Mouse (Mus musculus) hindbrain, embryonic 14.5 days (tissue): ENCODE measurements around the gene Prrt2. TPM values are rescaled to one million over a fixed set of nuclear protein-coding genes. Genes with fewer than 3 reads are reported as not detected.

Experiments used
- ATAC-seq: fragments of 200-750 bp; cut with Nextera tagmentation; 2 replicates; pipeline ENCODE4 v1.8.0; 2017; ENCODE audit warnings: moderate number of reproducible peaks, mild to moderate bottlenecking, moderate TSS enrichment, moderate library complexity; ENCODE audit not compliant: low FRiP score
- DNase-seq: peaks from one replicate; pipeline ENCODE4 v3.0.0-alpha.2; 2015; ENCODE audit warnings: low spot score
- H3K27ac ChIP-seq: fragments of 300-500 bp; sonication (generic); 2 replicates; pipeline ENCODE4 v1.5.1; 2014; ENCODE audit warnings: mild to moderate bottlenecking, moderate library complexity
- H3K27me3 ChIP-seq: fragments of 300-500 bp; sonication (generic); 2 replicates; pipeline ENCODE4 v1.6.1; 2014; ENCODE audit warnings: mild to moderate bottlenecking, low read length, mixed read lengths; ENCODE audit not compliant: control insufficient read depth, insufficient read depth
- H3K36me3 ChIP-seq: fragments of 300-500 bp; sonication (generic); replicated peaks from 2 replicates; pipeline ENCODE4 v1.6.1; 2014; ENCODE audit not compliant: control insufficient read depth, insufficient read depth
- H3K4me1 ChIP-seq: fragments of 300-500 bp; sonication (generic); replicated peaks from 2 replicates; pipeline ENCODE4 v1.6.1; 2014; ENCODE audit warnings: antibody characterized with exemption, low read length, mixed read lengths; ENCODE audit not compliant: control insufficient read depth, insufficient read depth
- H3K4me2 ChIP-seq: fragments of 300-500 bp; sonication (generic); replicated peaks from 2 replicates; pipeline ENCODE4 v1.6.1; 2014; ENCODE audit warnings: mild to moderate bottlenecking, moderate library complexity
- H3K4me3 ChIP-seq: fragments of 300-500 bp; sonication (generic); replicated peaks from 2 replicates; pipeline ENCODE4 v1.5.1; 2014; ENCODE audit warnings: mild to moderate bottlenecking, low read length
- H3K9ac ChIP-seq: fragments of 300-500 bp; sonication (generic); 2 replicates; pipeline ENCODE4 v1.6.1; 2014
- H3K9me3 ChIP-seq: fragments of 300-500 bp; sonication (generic); 2 replicates; pipeline ENCODE4 v1.6.1; 2016; ENCODE audit warnings: low read length; ENCODE audit not compliant: control insufficient read depth
- WGBS: fragments of 180-500 bp; shearing (Covaris S2); extraction: QIAGEN DNeasy Blood & Tissue Kit; methylation state at CpG from one replicate; pipeline ENCODE4 v1.1.7; 2014; 5-methylcytosine and 5-hydroxymethylcytosine counted together
- polyA plus RNA-seq: library from polyadenylated mRNA; unstranded; fragments of >200 nt; fragmentation: Nextera tagmentation; extraction: Ambion mirVana; gene quantifications from 2 replicates; pipeline ENCODE4 v1.2.1, GENCODE M21; 2014

Gene Prrt2
- polyA plus RNA-seq, 1 experiment from 2014 or later, result 46.7 TPM

DNA sequence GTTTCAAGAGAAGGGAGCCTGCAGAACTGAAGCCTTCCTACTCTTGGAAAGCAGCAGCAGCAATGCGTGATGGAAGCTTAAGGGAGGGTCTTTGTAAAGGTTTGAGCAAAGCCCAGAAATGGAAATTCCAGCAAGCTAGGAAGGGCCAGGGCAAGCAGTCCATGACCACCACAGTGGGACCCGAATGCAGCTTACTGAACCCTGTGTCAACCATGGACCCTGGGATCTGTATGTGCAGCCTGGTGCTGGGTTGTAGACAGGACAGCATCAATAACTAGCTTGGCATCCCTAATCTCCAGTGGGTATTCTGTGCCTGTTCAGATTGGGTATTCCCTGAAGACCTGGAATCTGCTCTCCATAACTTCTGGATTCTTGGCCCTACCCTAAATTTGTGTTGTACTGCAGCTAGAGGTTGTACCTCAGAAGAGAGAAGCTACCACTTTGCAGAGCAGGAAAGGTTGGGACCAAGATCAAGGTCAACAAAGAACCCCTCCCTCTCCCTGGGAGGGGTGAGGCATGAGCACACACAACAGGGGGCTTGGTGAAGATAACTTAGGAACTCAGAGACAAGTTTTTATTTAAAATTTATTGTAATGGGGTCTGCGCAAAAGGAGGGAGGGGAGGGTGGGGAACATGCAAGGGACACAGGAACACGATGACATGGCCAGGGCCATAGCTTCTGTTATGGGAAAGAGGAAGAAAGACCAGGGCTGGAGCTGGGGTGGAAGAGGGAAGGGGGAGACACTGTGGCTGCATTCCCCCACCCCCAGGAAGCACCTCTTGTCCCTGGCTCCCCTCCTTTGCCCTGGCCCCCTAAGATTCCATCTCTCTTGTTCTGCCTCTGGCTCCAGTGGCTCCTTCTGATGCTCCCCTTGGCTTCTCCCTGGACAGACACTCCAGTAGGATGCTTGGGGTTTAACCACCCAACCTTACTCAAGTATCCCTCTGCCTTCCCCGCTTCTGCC, 834 bp upstream of the Prrt2 start:
- Histone ChIP-seq H3K4me3 (peak overlapping the region; percentile 51; the same call in 1 of the 2 replicates), H3K9ac (peak overlapping the region; percentile 82), H3K36me3 (peaks cover 32% of the 10 kb centered on the region), H3K27me3 (no peaks in the 10 kb centered on the region), H3K4me1 (peaks cover 52% of the 10 kb centered on the region), H3K9me3 (no peaks in the 10 kb centered on the region), H3K27ac (peak overlapping the region; percentile 81), H3K4me2 (peak overlapping the region; percentile 84)
- WGBS, result 47% methylated on average over 5 of the region's 5 CpGs
- DNase-seq (no peak), ATAC-seq (no peak)

DNA sequence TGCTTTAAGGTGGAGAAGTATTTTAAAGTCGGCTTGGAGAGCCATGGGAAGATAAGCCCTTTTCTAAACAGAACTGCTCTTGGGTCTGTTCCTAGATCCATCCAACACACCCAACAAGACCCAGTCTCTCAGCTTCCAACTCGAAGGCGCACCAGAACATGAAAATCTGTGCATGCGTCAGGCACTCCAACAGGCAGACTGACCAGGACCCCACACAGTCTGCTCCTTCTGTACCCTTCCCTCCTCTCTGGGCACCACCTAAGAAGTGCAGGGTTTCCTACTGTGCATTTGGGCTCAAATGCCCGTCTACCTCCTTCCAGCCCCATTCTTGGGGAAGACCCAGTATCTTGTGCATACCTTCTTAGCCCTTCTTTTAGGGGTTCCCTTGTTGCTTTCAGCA, 520 bp downstream of the Prrt2 start:
- Histone ChIP-seq H3K4me1 (peaks cover 59% of the 10 kb centered on the region), H3K4me2 (peak overlapping the region; percentile 84), H3K27me3 (no peaks in the 10 kb centered on the region), H3K36me3 (peaks cover 37% of the 10 kb centered on the region), H3K9me3 (no peaks in the 10 kb centered on the region), H3K9ac (peak overlapping the region; percentile 82), H3K27ac (peak overlapping the region; percentile 81), H3K4me3 (peak overlapping the region; percentile 51)
- 26% methylated on average over 5 of the region's 5 CpGs for WGBS
- no peak for ATAC-seq
- DNase-seq, result no peak

DNA sequence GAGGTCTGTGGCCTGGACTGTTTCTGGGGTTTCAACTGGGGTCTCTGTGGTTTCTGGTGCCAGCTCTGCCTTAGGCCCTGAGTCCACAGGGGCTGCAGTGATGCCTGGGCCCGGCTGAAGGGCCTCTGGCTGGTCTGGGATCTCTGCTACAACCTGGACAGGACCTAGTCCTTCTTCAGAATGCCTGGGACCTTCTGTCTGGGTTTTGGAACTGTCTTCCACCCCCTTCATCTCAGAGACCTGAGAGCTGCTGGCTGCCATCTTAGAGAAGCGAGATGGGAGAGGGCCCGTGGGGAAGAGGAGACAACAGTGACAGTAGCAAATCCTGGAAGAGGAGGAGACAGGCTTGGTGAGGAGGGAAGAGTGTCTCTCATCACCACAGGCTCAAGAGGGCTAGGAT, 980 bp downstream of the Prrt2 start:
- ATAC-seq (no peak), DNase-seq (no peak)
- Histone ChIP-seq H3K4me2 (peak overlapping the region; percentile 84), H3K36me3 (peaks cover 42% of the 10 kb centered on the region), H3K9me3 (no peaks in the 10 kb centered on the region), H3K9ac (peak overlapping the region; percentile 82), H3K27me3 (no peaks in the 10 kb centered on the region), H3K4me3 (peak overlapping the region; percentile 51), H3K4me1 (peaks cover 63% of the 10 kb centered on the region), H3K27ac (no peak overlapping the region; the same call in 1 of the 2 replicates)
- 53% methylated on average over 3 of the region's 3 CpGs for WGBS

DNA sequence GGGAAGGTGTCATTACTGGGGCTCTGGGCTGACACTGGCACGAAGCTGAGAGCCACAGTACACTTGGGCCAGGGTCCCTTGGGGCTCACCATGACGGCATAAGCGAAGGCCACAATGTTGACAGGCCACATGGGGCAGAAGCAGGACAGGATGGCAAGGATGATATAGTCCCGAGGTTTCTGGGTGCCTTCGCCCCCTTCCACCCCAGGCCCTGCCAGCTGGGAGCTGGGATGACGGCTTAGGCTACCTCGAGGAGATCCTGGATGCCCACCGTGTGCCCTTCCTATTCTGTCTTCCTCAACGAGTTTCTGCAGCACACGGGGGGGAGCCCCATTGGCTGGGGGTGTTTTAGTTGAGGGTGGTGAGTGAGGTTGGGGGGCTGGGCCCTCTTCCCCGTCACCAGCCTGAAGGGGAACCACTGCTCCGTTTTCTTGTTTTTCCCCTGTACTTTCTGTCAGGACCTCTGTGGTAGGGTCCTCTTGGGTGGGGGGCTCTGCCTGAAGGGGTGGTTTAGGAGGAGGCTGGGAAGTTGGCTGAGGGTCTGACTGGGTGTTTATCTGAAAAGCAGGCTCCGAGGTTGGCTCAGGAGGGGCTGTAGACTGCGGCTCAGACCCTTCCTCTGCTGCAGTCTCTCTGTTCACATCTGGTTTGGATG, 1.6 kb downstream of the Prrt2 start:
- ATAC-seq (no peak), DNase-seq (no peak)
- Histone ChIP-seq H3K9ac (peak overlapping the region; percentile 82), H3K9me3 (no peaks in the 10 kb centered on the region), H3K4me3 (peak overlapping the region; percentile 51; the same call in 1 of the 2 replicates), H3K27me3 (no peaks in the 10 kb centered on the region), H3K4me1 (peaks cover 62% of the 10 kb centered on the region), H3K27ac (no peak overlapping the region), H3K4me2 (peak overlapping the region; percentile 84), H3K36me3 (peaks cover 44% of the 10 kb centered on the region)
- 77% methylated on average over 14 of the region's 14 CpGs for WGBS

- Histone ChIP-seq H3K9me3 (no peaks in the 10 kb centered on the region), H3K4me3 (no peak overlapping the region), H3K27ac (peak overlapping the region; percentile 39; the same call in 1 of the 2 replicates), H3K36me3 (peaks cover 43% of the 10 kb centered on the region), H3K27me3 (no peaks in the 10 kb centered on the region), H3K4me1 (peaks cover 57% of the 10 kb centered on the region), H3K4me2 (peak overlapping the region; percentile 84), H3K9ac (peak overlapping the region; percentile 82)
- no peak for DNase-seq
- no peak for ATAC-seq
- 89% methylated on average over 15 of the region's 15 CpGs for WGBS
These were observed 2.4 kb downstream of the Prrt2 start for GRCm38 (mm10) chr7:127018416-127019305.

- Histone ChIP-seq H3K9me3 (no peaks in the 10 kb centered on the region), H3K9ac (peak overlapping the region; percentile 37; the same call in 1 of the 2 replicates), H3K27me3 (no peaks in the 10 kb centered on the region), H3K4me3 (0 out of 2 replicates have a peak overlapping the region, but pooled peaks have one; percentile 57), H3K27ac (peak overlapping the region; percentile 96; the same call in 1 of the 2 replicates), H3K4me2 (peak overlapping the region; percentile 84), H3K36me3 (peaks cover 43% of the 10 kb centered on the region), H3K4me1 (peaks cover 55% of the 10 kb centered on the region)
- DNase-seq (no peak), ATAC-seq (no peak)
- WGBS, result 63% methylated on average over 6 of the region's 6 CpGs
These were observed 3.1 kb downstream of the Prrt2 start for GRCm38 (mm10) chr7:127017950-127018345.

DNA sequence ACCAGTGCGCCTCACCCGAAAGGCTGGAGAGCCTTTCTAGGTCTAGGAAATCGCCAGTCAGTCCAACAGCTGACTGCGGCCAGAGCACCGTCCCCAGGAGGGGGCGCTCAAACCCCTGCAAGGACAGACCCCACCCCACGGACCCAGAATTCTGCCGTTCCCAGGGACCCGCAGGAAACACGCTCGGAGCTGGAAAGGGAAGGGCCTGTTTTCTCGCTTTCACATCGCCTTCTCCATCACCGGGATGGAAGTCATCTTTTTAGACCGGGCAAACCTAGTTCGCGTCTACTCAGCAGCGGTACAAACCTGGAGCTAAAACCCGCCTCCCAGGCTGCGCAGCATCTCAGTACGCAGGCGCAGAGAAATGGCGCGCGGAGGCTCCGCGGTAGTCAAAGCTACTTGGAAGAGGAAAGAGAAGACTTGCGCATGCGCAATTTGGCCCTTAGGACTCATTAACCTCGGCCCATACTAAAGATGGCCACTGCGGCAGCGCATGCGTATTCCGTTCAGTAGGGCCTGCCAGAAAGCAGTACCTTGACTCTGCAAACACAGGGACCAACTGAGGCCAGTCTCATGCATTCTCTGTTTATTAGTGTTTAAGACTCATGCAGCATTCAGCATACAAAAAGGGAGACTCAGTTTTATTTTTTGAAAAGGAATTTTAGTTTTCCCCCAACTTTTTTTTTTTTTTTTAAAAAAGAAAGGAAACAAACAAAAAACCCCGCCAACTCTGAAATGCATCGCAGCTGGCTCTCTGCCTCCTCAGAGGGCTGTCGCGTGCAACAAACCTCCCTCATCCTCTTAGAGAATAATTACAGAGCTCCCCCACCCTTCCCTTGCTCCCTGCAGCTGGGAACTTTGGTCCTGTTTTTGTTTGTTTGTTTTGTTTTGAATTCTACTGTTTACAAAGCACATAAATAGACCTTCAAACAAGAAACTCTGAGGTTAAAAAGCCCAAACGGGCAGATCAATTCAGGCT, 3.8 kb downstream of the Prrt2 start, which contains the start of gene Pagr1a:
Pagr1a (minus strand) TSS at position 382 of the 979 bp plus-strand sequence.
- H3K4me2 ChIP-seq, result peak within 1 kb of the TSS; percentile 84
- peak within 1 kb of the TSS; percentile 90 for H3K9ac ChIP-seq
- peaks cover 43% of the 10 kb centered on the region for H3K36me3 ChIP-seq
- WGBS, result 3% methylated on average over 39 of the region's 39 CpGs
- peak within 1 kb of the TSS; percentile 96 for H3K27ac ChIP-seq
- H3K4me1 ChIP-seq, result peaks cover 49% of the 10 kb centered on the region
- ATAC-seq (peak; percentile 83), DNase-seq (peak; percentile 100)
- no peaks in the 10 kb centered on the region for H3K27me3 ChIP-seq
- H3K9me3 ChIP-seq, result no peaks in the 10 kb centered on the region
- H3K4me3 ChIP-seq, result peak within 1 kb of the TSS; percentile 57

- WGBS, result 0% methylated on average over 22 of the region's 22 CpGs
- H3K4me1 ChIP-seq, result peaks cover 46% of the 10 kb centered on the region
These were observed 4.5 kb downstream of the Prrt2 start for GRCm38 (mm10) chr7:127016486-127016938.

More at GRCm38 (mm10) chr7:127016486-127016938, 4.5 kb downstream of the Prrt2 start:
- Histone ChIP-seq H3K36me3 (peaks cover 38% of the 10 kb centered on the region), H3K27ac (peak overlapping the region; percentile 96), H3K9me3 (no peaks in the 10 kb centered on the region), H3K9ac (peak overlapping the region; percentile 90), H3K4me2 (peak overlapping the region; percentile 76), H3K4me3 (peak overlapping the region; percentile 57), H3K27me3 (no peaks in the 10 kb centered on the region)
- ATAC-seq (peak; percentile 32), DNase-seq (no peak)
